Mouse (Mus musculus) brain, embryonic 14.5 days (tissue): ENCODE data around the gene Sowahb. TPM values are rescaled to one million over a fixed set of nuclear protein-coding genes. Genes with fewer than 3 reads are reported as not detected.
"Not testable (repeated sequence)": the region's sequence is repeated elsewhere in the genome, so short reads cannot be mapped to it uniquely, and the experiment has no call there.

Experiments used
- DNase-seq: peaks from one replicate; pipeline ENCODE4 v3.0.0-alpha.2; 2011; ENCODE audit warnings: low read depth
- CTCF ChIP-seq: fragments of 200-500 bp; IDR thresholded peaks from 2 replicates; pipeline ENCODE4 v1.5.1; 2012; ENCODE audit warnings: inconsistent platforms, mild to moderate bottlenecking, moderate library complexity, borderline replicate concordance; ENCODE audit not compliant: insufficient read depth, insufficient read length; ENCODE audit errors: extremely low read depth
- POLR2A ChIP-seq: fragments of 200-500 bp; IDR thresholded peaks from 2 replicates; pipeline ENCODE4 v1.6.1; 2012; ENCODE audit warnings: mild to moderate bottlenecking, inconsistent platforms, borderline replicate concordance; ENCODE audit not compliant: poor library complexity, insufficient read depth, insufficient read length, severe bottlenecking; ENCODE audit errors: extremely low read depth
- polyA plus RNA-seq: library from polyadenylated mRNA; depleted of rRNA; stranded (reverse); fragments of >200 nt; gene quantifications from 2 replicates; pipeline ENCODE4 v1.2.3, GENCODE M21; 2012

The Sowahb gene
- polyA plus RNA-seq, 1 experiment = 0.07 TPM

GRCm38 (mm10) chr5:93020024-93020666, 24.7 kb downstream of the Sowahb start:
- TF ChIP-seq POLR2A = no peak
- no peak for TF ChIP-seq CTCF
- no peak for DNase-seq

GRCm38 (mm10) chr5:93019207-93019606, 25.6 kb downstream of the Sowahb start:
- not testable (repeated sequence) for DNase-seq

GRCm38 (mm10) chr5:93017678-93018077, 27.1 kb downstream of the Sowahb start:
- TF ChIP-seq CTCF (no peak), POLR2A (no peak)
- DNase-seq = no peak

GRCm38 (mm10) chr5:93008256-93008655, 36.6 kb downstream of the Sowahb start:
- TF ChIP-seq CTCF (no peak), POLR2A (no peak)
- DNase-seq = no peak

GRCm38 (mm10) chr5:93005815-93006341, 38.9 kb downstream of the Sowahb start:
- peak; percentile 39 for DNase-seq
- no peak for TF ChIP-seq CTCF
- no peak for TF ChIP-seq POLR2A

GRCm38 (mm10) chr5:93005229-93005814, 39.5 kb downstream of the Sowahb start:
- peak; percentile 35 for DNase-seq
- TF ChIP-seq CTCF (no peak), POLR2A (no peak)

GRCm38 (mm10) chr5:93002615-93003014, 42.2 kb downstream of the Sowahb start:
- DNase-seq = no peak

GRCm38 (mm10) chr5:93000774-93001757, 43.8 kb downstream of the Sowahb start:
- DNase-seq = peak; percentile 19
- TF ChIP-seq CTCF = no peak
- no peak for TF ChIP-seq POLR2A

More at GRCm38 (mm10) chr5:93002615-93003014, 42.2 kb downstream of the Sowahb start:
- TF ChIP-seq CTCF (no peak), POLR2A (no peak)

- TF ChIP-seq CTCF = no peak
- TF ChIP-seq POLR2A = no peak
These were observed 44.8 kb downstream of the Sowahb start for GRCm38 (mm10) chr5:93000060-93000459.

GRCm38 (mm10) chr5:92998494-92999016, 46.3 kb downstream of the Sowahb start:
- no peak for TF ChIP-seq CTCF
- TF ChIP-seq POLR2A = no peak

More at GRCm38 (mm10) chr5:93000060-93000459, 44.8 kb downstream of the Sowahb start:
- DNase-seq = no peak

More at GRCm38 (mm10) chr5:92998494-92999016, 46.3 kb downstream of the Sowahb start:
- DNase-seq = no peak
